Mouse (Mus musculus): Measurements from ENCODE around the gene Zeb2. TPM values are rescaled to one million over a fixed set of nuclear protein-coding genes. Genes with fewer than 3 reads are reported as not detected.
A peak's percentile ranks its signal among the peaks of the same experiment; 100 is the strongest.

Zeb2 gene
- total RNA-seq, 1 experiment from 2014 or later, result 71.9 TPM

GRCm38 (mm10) chr2:44979042-44979721 lies 138.0 kb downstream of the Zeb2 start:
- ATAC-seq (replicated peaks in 1 of 2; ENCODE audit: insufficient read depth in 1 of 2, low FRiP score in 2 of 2, low TSS enrichment in 1 of 2, low read depth in 1 of 2, poor library complexity in 2 of 2, severe bottlenecking in 2 of 2), result peak; percentile 29 to 36; a peak in 3 of 4 replicates

GRCm38 (mm10) chr2:44978038-44978437 lies 139.2 kb downstream of the Zeb2 start:
- ATAC-seq (replicated peaks in 1 of 2; ENCODE audit: insufficient read depth in 1 of 2, low FRiP score in 2 of 2, low TSS enrichment in 1 of 2, low read depth in 1 of 2, poor library complexity in 2 of 2, severe bottlenecking in 2 of 2), result no peak

GRCm38 (mm10) chr2:44977556-44977955 lies 139.6 kb downstream of the Zeb2 start:
- no peak for ATAC-seq (replicated peaks in 1 of 2; ENCODE audit: insufficient read depth in 1 of 2, low FRiP score in 2 of 2, low TSS enrichment in 1 of 2, low read depth in 1 of 2, poor library complexity in 2 of 2, severe bottlenecking in 2 of 2)

GRCm38 (mm10) chr2:44977051-44977450 lies 140.1 kb downstream of the Zeb2 start:
- ATAC-seq (replicated peaks in 1 of 2; ENCODE audit: insufficient read depth in 1 of 2, low FRiP score in 2 of 2, low TSS enrichment in 1 of 2, low read depth in 1 of 2, poor library complexity in 2 of 2, severe bottlenecking in 2 of 2), result no peak

- peak in 1 of 2 experiments; percentile 38; a peak in 1 of 4 replicates for ATAC-seq (replicated peaks in 1 of 2; ENCODE audit: insufficient read depth in 1 of 2, low FRiP score in 2 of 2, low TSS enrichment in 1 of 2, low read depth in 1 of 2, poor library complexity in 2 of 2, severe bottlenecking in 2 of 2)
Measured at GRCm38 (mm10) chr2:44976484-44976883, 140.7 kb downstream of the Zeb2 start.

GRCm38 (mm10) chr2:44973828-44974227 lies 143.4 kb downstream of the Zeb2 start:
- no peak for ATAC-seq (replicated peaks in 1 of 2; ENCODE audit: insufficient read depth in 1 of 2, low FRiP score in 2 of 2, low TSS enrichment in 1 of 2, low read depth in 1 of 2, poor library complexity in 2 of 2, severe bottlenecking in 2 of 2)

GRCm38 (mm10) chr2:44970087-44970646 lies 147.0 kb downstream of the Zeb2 start:
- ATAC-seq (replicated peaks in 1 of 2; ENCODE audit: insufficient read depth in 1 of 2, low FRiP score in 2 of 2, low TSS enrichment in 1 of 2, low read depth in 1 of 2, poor library complexity in 2 of 2, severe bottlenecking in 2 of 2), result no peak

- ATAC-seq (replicated peaks in 1 of 2; ENCODE audit: insufficient read depth in 1 of 2, low FRiP score in 2 of 2, low TSS enrichment in 1 of 2, low read depth in 1 of 2, poor library complexity in 2 of 2, severe bottlenecking in 2 of 2), result no peak
Measured at GRCm38 (mm10) chr2:44969640-44970039, 147.6 kb downstream of the Zeb2 start.

GRCm38 (mm10) chr2:44969226-44969625 lies 148.0 kb downstream of the Zeb2 start:
- ATAC-seq (replicated peaks in 1 of 2; ENCODE audit: insufficient read depth in 1 of 2, low FRiP score in 2 of 2, low TSS enrichment in 1 of 2, low read depth in 1 of 2, poor library complexity in 2 of 2, severe bottlenecking in 2 of 2), result peak; percentile 45 to 67; a peak in 3 of 4 replicates

GRCm38 (mm10) chr2:44965834-44966555 lies 151.2 kb downstream of the Zeb2 start:
- no peak for ATAC-seq (replicated peaks in 1 of 2; ENCODE audit: insufficient read depth in 1 of 2, low FRiP score in 2 of 2, low TSS enrichment in 1 of 2, low read depth in 1 of 2, poor library complexity in 2 of 2, severe bottlenecking in 2 of 2)

- ATAC-seq (replicated peaks in 1 of 2; ENCODE audit: insufficient read depth in 1 of 2, low FRiP score in 2 of 2, low TSS enrichment in 1 of 2, low read depth in 1 of 2, poor library complexity in 2 of 2, severe bottlenecking in 2 of 2), result 0 out of 4 replicates have a peak, but pooled peaks of 1 of the 2 experiments have one; percentile 21
Measured at GRCm38 (mm10) chr2:44962620-44963019, 154.6 kb downstream of the Zeb2 start.

- no peak for ATAC-seq (replicated peaks in 1 of 2; ENCODE audit: insufficient read depth in 1 of 2, low FRiP score in 2 of 2, low TSS enrichment in 1 of 2, low read depth in 1 of 2, poor library complexity in 2 of 2, severe bottlenecking in 2 of 2)
Measured at GRCm38 (mm10) chr2:44961192-44961591, 156.0 kb downstream of the Zeb2 start.

GRCm38 (mm10) chr2:44960561-44960960 lies 156.6 kb downstream of the Zeb2 start:
- no peak for ATAC-seq (replicated peaks in 1 of 2; ENCODE audit: insufficient read depth in 1 of 2, low FRiP score in 2 of 2, low TSS enrichment in 1 of 2, low read depth in 1 of 2, poor library complexity in 2 of 2, severe bottlenecking in 2 of 2)

- ATAC-seq (replicated peaks in 1 of 2; ENCODE audit: insufficient read depth in 1 of 2, low FRiP score in 2 of 2, low TSS enrichment in 1 of 2, low read depth in 1 of 2, poor library complexity in 2 of 2, severe bottlenecking in 2 of 2), result no peak
Measured at GRCm38 (mm10) chr2:44957329-44957797, 159.8 kb downstream of the Zeb2 start.

- no peak for ATAC-seq (replicated peaks in 1 of 2; ENCODE audit: insufficient read depth in 1 of 2, low FRiP score in 2 of 2, low TSS enrichment in 1 of 2, low read depth in 1 of 2, poor library complexity in 2 of 2, severe bottlenecking in 2 of 2)
Measured at GRCm38 (mm10) chr2:44956232-44956631, 161.0 kb downstream of the Zeb2 start.

- no peak for ATAC-seq (replicated peaks in 1 of 2; ENCODE audit: insufficient read depth in 1 of 2, low FRiP score in 2 of 2, low TSS enrichment in 1 of 2, low read depth in 1 of 2, poor library complexity in 2 of 2, severe bottlenecking in 2 of 2)
Measured at GRCm38 (mm10) chr2:44955506-44955905, 161.7 kb downstream of the Zeb2 start.

GRCm38 (mm10) chr2:44954180-44954579 lies 163.0 kb downstream of the Zeb2 start:
- no peak for ATAC-seq (replicated peaks in 1 of 2; ENCODE audit: insufficient read depth in 1 of 2, low FRiP score in 2 of 2, low TSS enrichment in 1 of 2, low read depth in 1 of 2, poor library complexity in 2 of 2, severe bottlenecking in 2 of 2)

- peak; percentile 32 to 62 for ATAC-seq (replicated peaks in 1 of 2; ENCODE audit: insufficient read depth in 1 of 2, low FRiP score in 2 of 2, low TSS enrichment in 1 of 2, low read depth in 1 of 2, poor library complexity in 2 of 2, severe bottlenecking in 2 of 2)
Measured at GRCm38 (mm10) chr2:44952830-44953422, 164.3 kb downstream of the Zeb2 start.

Data from hematopoietic stem cell, adult 5-6 weeks (primary cell).